Mouse (Mus musculus) E14TG2a.4 (cell line): ENCODE measurements around the gene Shc3.

Experiments used
- CTCF ChIP-seq: conservative IDR thresholded peaks from 2 replicates; pipeline ENCODE4 v1.5.1; 2014; ENCODE audit warnings: low read length
- NANOG ChIP-seq: IDR thresholded peaks from 2 replicates; pipeline ENCODE4 v1.6.1; 2014; ENCODE audit warnings: borderline replicate concordance, low read length, mixed read lengths
- POU5F1 ChIP-seq: IDR thresholded peaks from 2 replicates; pipeline ENCODE4 v1.6.1; 2014; ENCODE audit warnings: low read length, borderline replicate concordance

DNA sequence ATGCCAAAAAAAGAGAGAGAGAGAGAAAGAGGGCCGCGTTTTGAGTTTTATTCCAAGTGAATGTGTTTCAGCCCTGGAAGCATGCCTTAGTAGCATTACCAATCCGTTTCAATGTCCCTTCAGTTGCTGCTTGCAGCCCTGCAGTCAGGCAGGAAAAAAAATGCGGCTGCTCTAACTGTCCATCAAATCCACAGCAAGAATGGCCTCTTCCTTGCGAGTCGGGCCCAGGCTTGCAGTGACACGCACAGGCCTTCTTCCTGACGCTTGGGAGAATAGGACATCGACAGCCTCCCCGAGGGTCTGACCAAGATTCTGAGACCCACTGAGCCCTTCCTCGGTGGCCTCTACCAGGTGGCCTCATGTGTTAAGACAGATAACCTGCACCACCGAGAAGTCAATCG, 718 bp downstream of the Shc3 start:
- TF ChIP-seq CTCF (no peak), POU5F1 (no peak), NANOG (no peak)
